Mouse (Mus musculus): Measurements from ENCODE around the gene 4933428M09Rik.
A peak's percentile ranks its signal among the peaks of the same experiment; 100 is the strongest.
"Not testable (repeated sequence)": the region's sequence is repeated elsewhere in the genome, so short reads cannot be mapped to it uniquely, and the experiment has no call there.

The 4933428M09Rik gene

DNA sequence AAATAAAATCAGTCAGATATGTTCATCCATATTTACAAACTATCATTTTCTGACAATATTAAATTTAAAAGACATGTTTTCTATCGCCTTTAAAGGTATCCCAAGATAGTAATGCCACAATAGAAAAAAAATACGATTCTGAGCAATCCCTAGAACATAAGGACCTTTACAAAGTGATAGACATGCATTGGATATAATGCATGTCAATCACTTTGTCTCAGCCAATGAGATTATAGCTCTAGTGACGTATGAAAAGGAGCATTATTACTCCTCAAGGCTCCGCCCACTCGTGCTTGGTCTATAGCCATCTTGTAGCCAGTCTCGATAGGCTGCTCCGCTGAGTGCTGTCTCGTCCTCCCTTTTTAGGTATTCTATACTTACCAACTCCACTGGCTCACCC, at the start of gene 4933428M09Rik:
Gene 4933428M09Rik (plus strand): TSS at position 301 of the 400 bp plus-strand sequence.
- no peak for DNase-seq (ENCODE audit: low spot score)

DNA sequence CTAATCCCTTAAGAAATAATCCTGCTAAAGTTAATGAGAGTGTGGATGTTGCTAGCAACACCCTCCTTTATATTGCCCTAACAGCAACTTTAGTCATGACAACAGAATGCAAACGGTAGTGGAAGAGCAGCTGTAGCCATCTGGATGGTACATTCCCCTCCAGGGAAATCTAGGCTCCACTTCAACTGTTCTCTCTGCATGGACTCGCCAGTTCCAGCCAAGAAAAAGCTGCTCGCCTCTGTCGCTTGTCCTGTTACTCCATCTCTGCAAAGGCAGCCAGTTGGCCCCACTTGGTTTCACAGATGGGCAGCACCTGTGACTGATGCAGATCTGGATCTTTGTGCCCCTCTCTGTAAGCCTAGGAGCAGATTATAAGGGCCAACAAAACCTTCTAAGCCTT, 45.0 kb upstream of the 4933428M09Rik start:
- DNase-seq (ENCODE audit: low spot score): no peak

DNA sequence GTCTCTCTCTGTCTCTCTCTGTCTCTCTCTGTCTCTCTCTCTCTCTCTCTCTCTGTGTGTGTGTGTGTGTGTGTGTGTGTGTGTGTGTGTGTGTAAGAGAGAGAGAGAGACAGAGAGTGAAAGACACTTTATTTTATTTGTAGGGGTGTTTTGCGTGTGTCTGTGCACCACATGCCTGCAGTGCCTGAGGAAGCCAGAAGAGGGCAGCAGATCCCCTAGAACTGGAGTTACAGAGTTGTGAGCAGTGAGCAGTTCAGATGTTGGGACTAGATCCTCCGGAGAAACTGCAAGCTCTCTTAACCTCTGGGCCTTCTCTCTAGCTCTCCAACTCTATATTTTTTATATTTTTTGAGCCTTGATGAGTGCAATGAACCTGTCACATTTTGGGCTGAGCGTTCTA, 12.5 kb downstream of the 4933428M09Rik start:
- DNase-seq (ENCODE audit: low spot score): peak; percentile 46

DNA sequence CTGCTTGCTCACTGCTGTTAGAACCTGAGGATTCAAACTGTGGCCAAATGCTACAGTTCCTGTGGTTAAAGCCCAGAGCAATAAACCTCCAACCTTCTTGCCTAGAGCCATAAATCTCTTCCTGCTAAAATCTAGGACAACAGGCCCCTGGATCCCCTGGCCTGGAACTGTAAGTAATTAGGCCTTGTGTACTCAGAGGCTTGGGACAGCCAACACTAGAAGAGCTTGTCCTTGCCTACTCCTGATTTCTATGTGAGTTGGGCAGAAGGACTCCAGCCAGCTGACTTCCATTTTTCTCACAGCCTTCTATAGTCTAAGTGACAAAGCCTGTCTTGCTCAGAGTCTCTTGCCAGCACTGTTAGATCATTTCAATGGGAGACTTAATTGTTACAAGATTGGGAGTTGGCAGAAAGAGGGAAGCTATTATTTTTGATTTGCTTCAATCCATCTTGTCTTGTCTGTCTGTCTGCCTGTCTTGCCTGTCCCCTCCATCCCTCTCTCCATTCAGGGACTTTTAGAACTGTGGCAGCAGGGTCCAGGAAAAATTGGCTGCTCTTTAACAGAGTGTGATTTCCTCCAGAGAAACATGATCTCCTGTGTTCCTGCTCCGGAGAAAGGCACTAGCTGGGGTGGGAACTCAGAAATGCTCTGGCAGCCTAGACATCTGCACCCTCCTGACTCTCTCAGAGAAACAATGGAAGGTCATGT, 15.7 kb downstream of the 4933428M09Rik start:
- no peak for DNase-seq (ENCODE audit: low spot score)

DNA sequence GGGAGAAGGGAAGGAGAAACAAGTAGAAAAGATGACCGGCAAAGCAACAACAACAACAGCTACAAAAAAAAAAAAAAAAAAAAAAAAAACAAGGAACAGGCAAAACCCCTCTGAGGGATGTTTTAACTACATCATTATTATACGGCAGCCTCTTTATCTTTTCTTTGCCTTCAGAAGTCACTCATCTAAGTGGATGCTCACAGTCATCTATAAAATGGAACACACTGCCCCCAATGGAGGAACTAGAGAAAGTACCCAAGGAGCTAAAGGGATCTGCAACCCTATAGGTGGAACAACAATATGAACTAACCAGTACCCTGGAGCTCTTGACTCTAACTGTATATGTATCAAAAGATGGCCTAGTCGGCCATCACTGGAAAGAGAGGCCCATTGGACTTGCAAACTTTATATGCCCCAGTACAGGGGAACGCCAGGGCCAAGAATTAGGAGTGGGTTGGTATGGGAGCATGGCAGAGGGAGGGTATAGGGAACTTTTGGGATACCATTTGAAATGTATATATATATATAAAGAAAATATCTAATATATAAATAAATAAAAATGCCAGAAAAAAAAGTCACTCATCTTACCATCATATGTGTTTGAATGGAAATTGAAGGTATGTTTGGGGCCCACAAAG, 30.3 kb downstream of the 4933428M09Rik start:
- not testable (repeated sequence) for DNase-seq (ENCODE audit: low spot score)

DNA sequence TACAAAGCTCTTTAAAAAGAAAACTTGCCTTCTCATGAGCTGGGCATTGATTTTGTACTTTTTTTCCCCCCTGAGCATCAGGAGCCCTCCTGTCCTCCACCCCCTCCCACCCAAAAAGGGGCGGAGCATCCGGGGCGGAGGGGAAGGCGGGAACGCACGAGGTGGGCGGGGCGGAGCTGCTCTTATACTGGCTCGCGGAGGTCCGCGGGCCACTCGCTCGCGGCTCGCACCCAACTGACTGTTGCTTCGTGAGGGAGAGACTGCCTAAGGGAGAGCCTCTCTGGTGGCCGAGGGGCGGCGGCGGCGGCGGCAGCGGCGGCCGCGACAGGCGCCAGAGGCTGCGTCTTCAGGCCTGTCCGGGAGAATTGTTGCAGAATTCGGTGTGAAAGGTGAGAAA, 30.8 kb downstream of the 4933428M09Rik start, which contains the start of gene Mum1l1:
Gene Mum1l1 (plus strand): TSS at position 214 of the 397 bp plus-strand sequence.
- DNase-seq (ENCODE audit: low spot score): peak; percentile 93

DNA sequence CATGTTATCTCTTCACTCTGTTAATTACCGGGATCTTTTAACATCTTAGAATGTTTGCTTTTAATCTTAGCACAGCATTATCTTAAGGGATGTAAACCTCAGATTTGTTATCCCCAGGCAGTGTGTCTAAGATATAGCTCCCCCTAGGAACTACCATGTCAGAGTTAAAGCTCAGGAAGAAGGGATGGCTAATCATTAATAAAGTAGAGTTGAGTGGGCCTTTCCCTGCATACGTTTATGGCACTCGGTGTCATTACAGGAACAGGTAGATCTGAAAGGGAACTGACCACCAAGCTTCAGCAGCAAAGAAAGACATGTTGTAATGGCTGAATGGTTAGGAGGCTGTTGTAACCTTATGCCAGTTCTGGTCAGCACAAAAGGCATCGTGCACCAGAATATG, 35.7 kb downstream of the 4933428M09Rik start:
- no peak for DNase-seq (ENCODE audit: low spot score)

DNA sequence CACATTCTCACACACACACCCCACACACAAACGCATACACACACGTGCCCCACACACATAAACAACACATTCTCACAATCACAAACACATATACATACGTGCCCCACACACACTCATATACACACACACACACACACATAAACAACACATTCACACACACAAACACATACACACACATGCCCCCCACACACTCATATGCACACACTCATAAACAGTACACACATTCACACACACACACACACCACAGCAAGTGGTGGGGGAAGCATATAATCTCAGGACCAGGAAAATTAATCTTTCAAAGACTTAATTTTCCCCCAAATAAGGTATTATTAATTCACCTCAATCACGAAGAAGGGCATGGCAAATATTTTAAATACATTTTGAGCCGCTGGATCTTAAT, 37.4 kb downstream of the 4933428M09Rik start:
- DNase-seq (ENCODE audit: low spot score): no peak

DNA sequence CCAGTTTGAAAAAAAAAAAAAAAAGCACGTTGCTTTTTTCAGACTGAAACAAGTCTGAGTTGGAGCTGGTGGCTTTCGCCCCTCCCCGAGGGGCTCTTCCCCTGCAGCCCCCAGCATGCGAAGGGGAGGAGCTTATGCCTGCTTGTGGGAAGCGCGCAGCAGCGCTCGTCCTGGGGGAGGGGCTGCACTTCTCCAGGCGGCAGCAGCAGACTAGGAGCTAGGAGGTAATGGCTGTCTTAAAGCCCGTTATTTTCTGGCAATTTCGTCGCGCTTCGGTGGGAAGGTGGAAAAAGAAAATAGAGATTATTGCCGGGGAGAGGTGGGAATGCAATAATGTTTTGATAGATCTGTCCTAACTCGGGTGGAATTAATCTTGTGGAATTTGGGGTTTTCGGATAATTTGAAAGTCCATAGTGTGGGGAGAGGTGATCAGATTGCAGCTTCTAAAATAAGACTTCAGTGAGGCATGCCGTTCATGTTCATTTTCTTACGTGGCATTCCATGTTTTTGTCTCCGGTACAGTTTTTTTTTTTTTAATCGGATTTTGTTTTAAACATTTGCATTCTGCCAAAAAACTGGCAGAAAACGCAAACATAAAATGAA, 38.1 kb downstream of the 4933428M09Rik start:
- DNase-seq (ENCODE audit: low spot score): peak; percentile 70

DNA sequence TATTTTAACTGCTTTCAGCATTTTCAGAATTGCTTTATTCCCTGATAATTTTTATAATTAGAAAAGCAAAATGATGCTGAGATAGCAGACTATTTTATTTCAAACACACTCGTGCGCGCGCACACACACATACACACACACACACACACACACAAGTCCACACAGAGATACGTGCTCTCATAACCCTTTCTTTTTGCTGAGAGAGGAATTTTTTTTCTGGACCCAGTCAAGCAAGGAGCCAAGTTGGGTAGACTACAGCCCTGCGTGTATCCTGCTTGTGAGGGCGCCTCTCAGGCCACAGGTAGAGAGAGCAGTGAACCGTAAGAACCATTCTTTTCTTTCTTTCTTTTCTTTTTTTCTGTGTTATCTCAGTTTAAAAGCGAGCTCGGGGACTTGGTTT, 38.7 kb downstream of the 4933428M09Rik start:
- DNase-seq (ENCODE audit: low spot score): no peak

DNA sequence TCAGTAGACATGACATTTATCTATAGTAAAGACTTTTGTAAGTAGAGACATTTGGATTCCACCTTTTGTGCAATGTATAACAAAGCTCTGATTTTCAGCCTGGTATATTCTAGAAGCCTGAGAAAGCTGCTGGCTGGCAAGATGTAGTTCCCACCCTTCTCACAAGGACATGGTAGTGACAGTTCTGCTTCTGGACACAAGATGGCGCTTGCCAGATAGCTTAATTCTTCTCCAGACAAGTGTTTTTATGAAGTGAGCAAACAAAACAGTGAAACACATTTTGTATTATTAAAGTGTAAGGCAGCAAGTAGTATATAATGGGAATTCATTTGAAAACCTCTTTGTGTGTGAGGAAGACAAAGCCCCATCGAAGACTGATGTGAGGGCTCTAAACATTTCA, 40.0 kb downstream of the 4933428M09Rik start:
- DNase-seq (ENCODE audit: low spot score): peak; percentile 48

DNA sequence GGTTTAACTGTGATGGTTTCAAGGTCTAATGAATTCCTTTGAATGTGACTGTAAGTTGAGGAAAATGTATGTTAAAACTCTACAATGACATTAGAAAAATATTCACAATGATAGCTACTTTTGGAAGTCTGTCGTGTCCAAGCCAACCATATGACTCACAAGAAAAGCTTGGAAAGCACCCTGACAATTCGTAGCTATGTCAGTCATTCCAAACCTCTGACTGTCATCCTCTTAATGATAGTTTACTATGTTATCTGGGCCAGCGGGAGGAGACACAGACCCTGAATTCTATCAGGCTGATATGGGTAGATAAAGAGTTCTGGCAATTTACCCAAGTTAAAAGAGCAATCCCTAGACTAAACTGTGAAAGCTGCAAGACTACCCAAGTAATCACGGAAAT, 41.8 kb downstream of the 4933428M09Rik start:
- no peak for DNase-seq (ENCODE audit: low spot score)

DNA sequence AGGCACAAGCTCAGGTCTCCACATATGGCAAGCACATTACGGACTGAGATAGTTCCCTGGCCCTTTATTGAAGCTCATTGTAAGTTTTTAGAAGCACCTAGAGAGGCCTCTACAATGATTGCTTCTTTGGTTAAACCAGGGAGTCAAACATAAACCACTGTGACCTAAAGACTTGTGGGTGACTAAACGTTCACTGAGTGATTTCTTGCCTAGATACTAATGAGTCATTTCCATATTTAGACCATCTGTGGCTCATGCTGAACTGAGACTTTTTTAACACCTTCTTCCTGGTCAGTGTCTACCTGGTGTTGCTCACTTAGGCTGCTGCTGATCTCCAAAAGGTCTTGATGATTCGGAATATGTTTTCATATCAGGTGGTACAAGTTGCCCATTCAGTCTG, 42.9 kb downstream of the 4933428M09Rik start:
- DNase-seq (ENCODE audit: low spot score): no peak

All from testis, postnatal 10 days (tissue).